Mouse (Mus musculus) heart, postnatal 0 days (tissue): ENCODE measurements around the gene Mknk1. TPM values are rescaled to one million over a fixed set of nuclear protein-coding genes. Genes with fewer than 3 reads are reported as not detected.

Source experiments
- ATAC-seq: fragments of 200-750 bp; cut with Nextera tagmentation; 2 replicates; pipeline ENCODE4 v1.8.0; 2017; ENCODE audit warnings: low read depth, moderate number of reproducible peaks, moderate library complexity; ENCODE audit not compliant: insufficient read depth
- DNase-seq: peaks from one replicate; pipeline ENCODE4 v3.0.0-alpha.2; 2016; ENCODE audit warnings: low spot score
- H3K27ac ChIP-seq: fragments of 300-500 bp; sonication (generic); 2 replicates; pipeline ENCODE4 v1.5.1; 2014; ENCODE audit warnings: low read depth, mild to moderate bottlenecking
- H3K27me3 ChIP-seq: fragments of 300-500 bp; sonication (generic); 2 replicates; pipeline ENCODE4 v1.6.1; 2014; ENCODE audit warnings: low read length, mixed read lengths; ENCODE audit not compliant: control insufficient read depth, insufficient read depth
- H3K36me3 ChIP-seq: fragments of 300-500 bp; sonication (generic); replicated peaks from 2 replicates; pipeline ENCODE4 v1.6.1; 2014; ENCODE audit warnings: low read length, mixed read lengths; ENCODE audit not compliant: control insufficient read depth, insufficient read depth
- H3K4me1 ChIP-seq: fragments of 300-500 bp; sonication (generic); 2 replicates; pipeline ENCODE4 v1.6.1; 2014; ENCODE audit warnings: antibody characterized with exemption; ENCODE audit not compliant: control insufficient read depth, insufficient read depth
- H3K4me2 ChIP-seq: fragments of 300-500 bp; sonication (generic); 2 replicates; pipeline ENCODE4 v1.6.1; 2014; ENCODE audit warnings: low read depth, mild to moderate bottlenecking, low read length, moderate library complexity
- H3K4me3 ChIP-seq: fragments of 300-500 bp; sonication (generic); 2 replicates; pipeline ENCODE4 v1.5.1; 2014; ENCODE audit warnings: low read depth, low read length
- H3K9ac ChIP-seq: fragments of 300-500 bp; sonication (generic); replicated peaks from 2 replicates; pipeline ENCODE4 v1.6.1; 2014; ENCODE audit warnings: low read depth, low read length, mixed read lengths
- H3K9me3 ChIP-seq: fragments of 300-500 bp; sonication (generic); replicated peaks from 2 replicates; pipeline ENCODE4 v1.6.1; 2016; ENCODE audit warnings: low read length; ENCODE audit not compliant: control insufficient read depth
- CTCF ChIP-seq: IDR thresholded peaks from 2 replicates; pipeline ENCODE4 v1.5.1; 2016; ENCODE audit warnings: antibody characterized with exemption, control low read depth, low read depth
- EP300 ChIP-seq: IDR thresholded peaks from 2 replicates; pipeline ENCODE4 v1.6.1; 2016; ENCODE audit warnings: antibody characterized with exemption, low read depth
- WGBS: fragments of 180-500 bp; shearing (Covaris S2); extraction: QIAGEN DNeasy Blood & Tissue Kit; methylation state at CpG from one replicate; pipeline ENCODE4 v1.1.7; 2014; 5-methylcytosine and 5-hydroxymethylcytosine counted together
- polyA plus RNA-seq: library from polyadenylated mRNA; unstranded; fragments of >200 nt; fragmentation: Nextera tagmentation; extraction: Ambion mirVana; gene quantifications from 2 replicates; pipeline ENCODE4 v1.2.1, GENCODE M21; 2015
- total RNA-seq: library from RNA; depleted of rRNA; stranded (reverse); fragments of >200 nt; gene quantifications from 2 replicates; pipeline ENCODE4 v1.2.3, GENCODE M21; 2014; ENCODE audit warnings: low replicate concordance

Gene Mknk1
- total and polyA plus RNA-seq, 2 experiments from 2014 or later, result 15.4 to 15.5 TPM

GRCm38 (mm10) chr4:115863880-115864279, 24.9 kb downstream of the Mknk1 start:
- H3K4me3 ChIP-seq, result no peak overlapping the region
- no peaks in the 10 kb centered on the region for H3K4me1 ChIP-seq
- no peak overlapping the region for H3K4me2 ChIP-seq
- WGBS, result 77% methylated on average over 10 of the region's 10 CpGs
- no peaks in the 10 kb centered on the region for H3K9me3 ChIP-seq
- ATAC-seq (no peak), DNase-seq (no peak)
- H3K27me3 ChIP-seq, result no peaks in the 10 kb centered on the region
- TF ChIP-seq EP300, result no peak
- TF ChIP-seq CTCF, result no peak
- H3K27ac ChIP-seq, result no peak overlapping the region
- H3K9ac ChIP-seq, result no peak overlapping the region
- H3K36me3 ChIP-seq, result peaks cover 72% of the 10 kb centered on the region

DNA sequence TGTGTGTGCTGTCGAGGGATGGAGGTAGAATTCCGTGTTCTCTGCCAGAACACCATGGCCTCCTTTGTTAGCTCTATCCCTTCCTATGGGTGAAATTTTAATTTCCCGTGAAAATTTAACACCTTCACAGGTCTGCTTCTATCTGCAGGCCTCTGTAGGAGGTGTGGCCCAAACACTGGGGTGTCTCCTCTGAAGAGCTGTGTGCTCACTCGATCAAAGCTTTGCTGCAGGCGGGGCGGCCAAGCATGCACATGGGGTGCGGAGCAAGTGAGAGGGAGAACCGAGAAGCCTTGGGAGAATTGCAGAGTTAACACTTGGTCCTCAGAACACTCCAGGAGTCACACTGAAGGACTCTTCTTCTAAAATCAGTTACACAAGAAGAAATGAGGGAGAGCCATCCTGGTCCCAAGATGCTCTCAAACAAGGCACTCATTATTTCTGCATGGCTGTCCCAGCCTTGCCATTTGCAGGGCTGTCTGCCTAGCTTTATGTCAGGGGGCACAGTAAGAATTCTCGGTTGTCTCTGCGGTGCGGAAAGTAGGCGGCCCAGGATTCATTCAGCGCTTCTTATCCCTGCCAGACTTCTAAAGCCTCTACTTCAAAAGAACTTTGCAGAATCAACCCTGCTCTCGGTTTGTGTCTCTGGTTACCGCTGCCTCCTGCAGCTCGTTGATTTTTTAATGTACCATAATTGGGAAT, 30.7 kb downstream of the Mknk1 start:
- Histone ChIP-seq H3K36me3 (peaks cover 65% of the 10 kb centered on the region), H3K9me3 (no peaks in the 10 kb centered on the region), H3K27me3 (no peaks in the 10 kb centered on the region), H3K4me3 (no peak overlapping the region), H3K27ac (no peak overlapping the region), H3K4me1 (no peaks in the 10 kb centered on the region), H3K4me2 (no peak overlapping the region), H3K9ac (no peak overlapping the region)
- WGBS, result 57% methylated on average over 16 of the region's 16 CpGs
- ATAC-seq, result no peak
- DNase-seq, result no peak
- no peak for TF ChIP-seq CTCF
- TF ChIP-seq EP300, result no peak

GRCm38 (mm10) chr4:115873231-115873630, 34.2 kb downstream of the Mknk1 start:
- TF ChIP-seq EP300 (no peak), CTCF (no peak)
- Histone ChIP-seq H3K27me3 (no peaks in the 10 kb centered on the region), H3K36me3 (peaks cover 53% of the 10 kb centered on the region), H3K9ac (no peak overlapping the region), H3K27ac (no peak overlapping the region), H3K9me3 (no peaks in the 10 kb centered on the region), H3K4me1 (no peaks in the 10 kb centered on the region), H3K4me2 (no peak overlapping the region), H3K4me3 (no peak overlapping the region)
- ATAC-seq (no peak), DNase-seq (no peak)
- 90% methylated on average over 3 of the region's 3 CpGs for WGBS

DNA sequence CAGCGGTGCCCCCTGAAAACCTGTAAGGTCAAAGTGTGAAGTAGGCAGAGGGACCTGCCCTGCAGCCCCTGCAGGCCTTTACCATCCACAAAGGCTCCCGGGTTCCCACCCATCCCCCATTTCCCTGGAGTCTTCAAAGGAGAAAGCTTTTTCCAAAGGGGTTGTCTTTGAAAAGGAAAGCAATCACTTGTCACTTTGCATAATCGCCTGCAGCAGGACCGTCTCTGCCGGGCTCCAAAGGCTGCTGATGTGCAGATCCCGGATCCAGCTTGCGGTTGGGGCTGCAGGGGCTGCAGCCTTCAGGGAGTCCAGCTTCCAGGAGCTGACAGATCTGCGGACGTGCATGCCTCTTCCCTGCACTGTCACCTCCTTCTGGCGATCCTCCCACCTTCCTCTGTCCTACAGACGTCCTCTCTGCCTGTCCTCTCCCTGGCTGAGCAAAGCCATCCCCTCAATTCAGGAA, 39.2 kb downstream of the Mknk1 start:
- Histone ChIP-seq H3K4me3 (no peak overlapping the region), H3K4me2 (peak overlapping the region; percentile 29), H3K36me3 (peaks cover 23% of the 10 kb centered on the region), H3K4me1 (no peaks in the 10 kb centered on the region), H3K9ac (no peak overlapping the region), H3K27me3 (no peaks in the 10 kb centered on the region), H3K27ac (no peak overlapping the region), H3K9me3 (no peaks in the 10 kb centered on the region)
- TF ChIP-seq EP300 (no peak), CTCF (no peak)
- 8% methylated on average over 11 of the region's 11 CpGs for WGBS
- no peak for DNase-seq
- ATAC-seq, result peak; percentile 72

- no peaks in the 10 kb centered on the region for H3K4me1 ChIP-seq
- no peak for DNase-seq
- H3K4me3 ChIP-seq, result no peak overlapping the region
- 48% methylated on average over 9 of the region's 9 CpGs for WGBS
- no peak overlapping the region for H3K27ac ChIP-seq
- H3K4me2 ChIP-seq, result no peak overlapping the region
- H3K9ac ChIP-seq, result no peak overlapping the region
- TF ChIP-seq EP300 (no peak), CTCF (no peak)
- no peaks in the 10 kb centered on the region for H3K9me3 ChIP-seq
- ATAC-seq, result no peak
- peaks cover 17% of the 10 kb centered on the region for H3K36me3 ChIP-seq
- no peaks in the 10 kb centered on the region for H3K27me3 ChIP-seq
Measured at GRCm38 (mm10) chr4:115878828-115879227, 39.8 kb downstream of the Mknk1 start.

DNA sequence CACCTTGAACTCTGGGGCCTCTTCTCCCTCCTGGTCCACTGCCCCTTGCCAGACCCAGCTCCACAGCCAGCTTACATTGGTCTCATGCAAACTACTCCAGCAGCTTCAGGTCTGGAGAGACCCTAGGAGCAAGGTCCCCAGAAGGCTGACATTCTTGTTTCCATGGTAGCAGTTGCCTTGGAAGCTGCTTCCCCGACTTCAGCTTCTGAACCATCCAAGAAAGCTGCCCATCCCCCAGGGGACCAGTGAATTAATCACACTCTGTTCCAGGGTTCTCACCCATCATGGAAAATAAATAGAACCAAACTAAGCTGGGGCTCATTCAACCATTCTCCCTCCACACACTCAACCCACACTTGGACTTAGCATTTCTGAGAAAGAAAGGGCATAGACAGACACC, 42.2 kb downstream of the Mknk1 start:
- Histone ChIP-seq H3K4me2 (no peak overlapping the region), H3K9me3 (no peaks in the 10 kb centered on the region), H3K36me3 (no peaks in the 10 kb centered on the region; the same call in 1 of the 2 replicates), H3K27ac (no peak overlapping the region), H3K4me3 (no peak overlapping the region), H3K9ac (no peak overlapping the region), H3K27me3 (no peaks in the 10 kb centered on the region), H3K4me1 (no peaks in the 10 kb centered on the region)
- ATAC-seq (no peak), DNase-seq (no peak)
- no peak for TF ChIP-seq CTCF
- TF ChIP-seq EP300, result no peak
- 26% methylated on average over 1 of the region's 1 CpGs for WGBS
